Mouse (Mus musculus) adrenal gland, adult 2 months (tissue): ENCODE measurements around the gene 2900026A02Rik. TPM values are rescaled to one million over a fixed set of nuclear protein-coding genes. Genes with fewer than 3 reads are reported as not detected.
A peak's percentile ranks its signal among the peaks of the same experiment; 100 is the strongest.
"Not testable (repeated sequence)": the region's sequence is repeated elsewhere in the genome, so short reads cannot be mapped to it uniquely, and the experiment has no call there.

ENCODE experiments used
- DNase-seq: peaks from one replicate; pipeline ENCODE4 v3.0.0; 2021
- polyA plus RNA-seq: library from polyadenylated mRNA; depleted of rRNA; stranded (reverse); fragments of >200 nt; gene quantifications from 2 replicates; pipeline ENCODE4 v1.2.3, GENCODE M21; 2012
- total RNA-seq, 2 experiments: library from RNA; stranded (reverse); gene quantifications; 2 replicates each; pipeline ENCODE4 v1.2.3; 2021

The 2900026A02Rik gene
- total and polyA plus RNA-seq, 3 experiments: 11.0 to 17.8 (median 11.5) TPM

DNA sequence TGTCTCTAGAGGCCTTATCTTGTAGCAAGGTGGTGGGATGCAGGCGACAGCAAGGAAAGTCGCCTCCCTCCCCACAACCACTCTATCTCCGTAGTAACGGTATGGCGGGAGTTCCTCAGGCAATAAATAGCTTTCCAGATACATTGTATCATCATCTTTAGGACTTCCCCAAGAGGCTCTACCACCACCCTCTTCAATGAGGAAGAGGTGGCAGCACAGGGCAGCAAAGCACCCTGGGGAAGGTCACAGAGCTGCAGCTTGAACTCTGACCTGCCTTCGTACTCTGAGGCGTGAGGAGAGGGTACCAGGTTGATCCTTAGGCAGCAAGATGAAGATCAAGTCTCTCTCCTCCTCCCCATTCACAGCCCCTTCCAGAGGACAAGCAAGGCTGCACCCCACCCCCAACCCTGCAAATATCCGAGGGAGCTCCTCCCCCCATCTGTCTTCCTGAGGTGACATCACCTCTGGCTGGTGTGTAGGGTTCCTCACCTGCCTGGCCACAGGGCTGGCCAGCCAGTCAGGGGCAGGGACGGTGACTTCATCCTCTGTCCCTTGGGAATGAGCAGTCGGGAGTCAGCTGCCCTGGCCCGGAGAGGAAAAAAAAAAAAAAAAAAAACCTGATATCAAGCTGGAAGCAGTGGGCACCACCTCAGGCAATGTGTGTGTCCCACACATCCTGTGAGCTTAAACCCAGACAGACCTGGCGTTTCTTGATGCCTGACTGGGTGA is 98.5 kb downstream of the 2900026A02Rik start:
- no peak for DNase-seq

DNA sequence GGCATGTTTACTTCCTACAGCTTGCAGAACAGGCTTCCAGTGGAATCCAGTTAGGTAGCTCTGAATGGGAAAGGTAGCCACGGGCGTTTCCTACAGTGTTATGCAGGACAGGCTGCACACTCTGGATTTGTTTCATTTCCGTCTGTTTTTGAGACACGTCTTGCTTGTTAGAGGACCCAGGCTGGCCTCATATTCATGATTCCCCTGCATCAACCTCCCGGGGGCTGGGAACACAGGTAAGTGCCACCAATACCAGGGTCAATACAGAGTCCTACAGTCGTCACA is 99.5 kb downstream of the 2900026A02Rik start:
- DNase-seq: no peak

DNA sequence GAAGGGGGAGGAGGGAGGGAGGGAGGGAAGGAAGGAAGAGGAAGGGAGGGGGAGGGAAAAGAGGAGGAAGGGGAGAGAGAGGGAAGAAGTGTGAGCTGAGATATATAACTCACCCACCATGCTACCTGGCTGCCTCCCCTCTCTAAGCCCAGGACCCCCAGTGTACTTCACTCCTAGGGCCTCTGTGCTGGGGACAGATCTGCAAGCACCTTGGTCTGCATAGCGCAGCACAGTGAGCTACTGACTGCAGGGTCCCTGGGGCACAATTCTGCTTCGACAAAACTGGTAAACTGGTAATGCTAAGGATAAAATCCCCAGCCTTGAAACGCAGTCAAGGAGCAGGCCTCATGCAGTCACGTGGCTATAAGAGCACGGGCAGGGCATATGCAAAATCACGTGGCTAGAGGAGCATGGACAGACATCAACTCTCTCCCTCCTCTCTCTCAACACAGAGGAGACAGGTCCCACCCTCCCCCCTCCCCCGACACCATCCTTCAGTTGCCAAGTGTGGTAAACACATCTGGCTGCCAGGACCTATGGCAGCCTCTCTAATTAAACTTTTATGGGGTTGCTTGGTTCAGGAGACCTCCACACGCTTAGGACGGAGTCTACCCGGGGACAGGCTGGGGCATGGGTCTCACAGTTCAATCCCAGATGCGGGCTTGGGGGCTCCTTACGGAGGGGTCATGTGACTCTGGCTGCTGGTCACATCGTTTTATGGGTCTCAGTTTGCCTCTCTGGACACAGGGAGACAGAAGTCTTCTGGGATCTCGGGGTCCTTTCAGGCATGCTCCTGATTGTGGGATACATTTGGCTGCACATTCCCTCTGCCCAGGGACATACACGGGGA is 100.1 kb downstream of the 2900026A02Rik start:
- no peak for DNase-seq

DNA sequence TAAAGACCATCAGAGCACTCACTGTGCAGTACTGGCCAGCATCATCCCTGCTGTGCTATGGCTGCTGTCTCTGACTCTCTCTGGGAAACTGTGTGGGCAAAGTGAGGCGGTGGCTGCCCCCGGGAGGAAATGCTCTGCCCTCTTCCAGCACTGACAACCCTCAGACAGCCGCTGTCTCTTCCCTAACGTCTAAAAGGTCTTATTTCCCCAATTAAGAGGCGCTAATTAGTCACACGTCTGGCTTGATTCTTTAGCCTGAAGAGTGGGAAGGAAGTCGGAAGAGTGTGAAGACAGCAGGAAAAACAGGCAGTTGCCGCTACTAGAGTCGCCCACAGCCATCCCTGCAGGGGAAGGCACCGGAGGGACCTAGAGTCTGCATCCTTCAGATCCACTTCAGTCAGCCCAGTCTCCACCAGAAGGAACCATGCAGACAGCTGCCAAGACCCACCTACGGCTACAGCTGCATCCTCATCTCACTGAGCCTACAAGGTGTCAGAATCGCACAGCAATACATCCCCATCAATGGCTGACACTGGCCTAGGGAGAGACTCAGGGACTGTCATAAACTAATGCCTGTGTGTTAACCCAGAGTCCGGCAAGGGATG is 101.1 kb downstream of the 2900026A02Rik start:
- no peak for DNase-seq

DNA sequence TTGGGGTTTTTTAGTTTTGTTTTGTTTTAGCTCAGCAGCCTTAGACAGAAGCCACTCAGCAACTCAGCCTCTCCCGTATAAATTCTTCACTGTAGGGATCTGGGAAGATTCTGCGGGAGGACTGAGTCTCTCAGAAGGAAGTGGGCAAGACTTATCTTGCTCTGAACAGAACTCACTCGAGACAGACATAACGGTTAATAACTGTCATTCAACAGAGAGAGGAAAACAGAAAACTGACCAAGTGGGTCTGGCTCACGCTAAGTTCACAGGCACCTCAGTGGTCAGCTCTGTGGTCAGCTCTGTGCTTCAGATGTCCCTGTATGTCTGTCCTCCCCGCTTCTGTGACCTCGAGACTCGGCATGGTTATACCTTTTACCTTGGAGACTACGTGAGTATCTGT is 101.7 kb downstream of the 2900026A02Rik start:
- DNase-seq: no peak

DNA sequence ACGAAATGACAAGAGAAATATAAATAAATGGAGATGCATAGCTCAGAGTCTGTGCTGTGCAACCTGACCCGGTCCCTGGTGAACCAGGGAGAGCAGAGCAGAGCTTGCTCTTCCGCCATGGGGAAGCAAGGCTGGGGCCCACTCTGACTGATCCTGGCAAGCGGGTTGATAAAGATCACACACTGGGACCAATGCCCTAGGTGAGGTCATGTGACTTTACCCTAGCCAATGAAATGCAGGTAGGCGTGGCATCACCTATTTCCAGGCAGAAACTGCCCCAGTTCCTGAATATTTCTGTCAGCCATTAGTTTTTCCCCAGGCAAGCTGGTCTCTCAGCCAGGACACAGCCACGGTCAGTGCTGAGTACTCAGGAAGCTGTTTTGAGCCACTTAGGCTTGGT is 102.3 kb downstream of the 2900026A02Rik start:
- DNase-seq: no peak

DNA sequence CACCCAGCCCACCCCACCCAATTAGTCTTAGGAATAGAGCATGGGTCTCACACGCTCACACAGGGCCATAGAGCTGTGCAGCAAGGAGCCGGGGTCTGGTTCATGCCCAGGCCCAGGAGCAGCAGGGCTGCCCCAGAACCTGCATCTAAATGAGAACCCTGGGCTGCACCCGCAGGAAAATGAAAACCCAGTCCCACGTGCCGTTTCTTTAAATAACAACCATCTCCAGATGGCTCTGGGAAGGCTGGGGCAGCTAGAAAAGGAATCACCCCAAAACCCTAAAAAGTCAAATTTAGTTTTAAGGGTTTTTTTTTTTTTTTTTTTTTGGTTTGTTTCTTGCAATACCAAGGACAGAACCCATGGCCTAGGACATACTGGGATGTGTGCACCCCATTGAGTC is 103.7 kb downstream of the 2900026A02Rik start:
- no peak for DNase-seq

DNA sequence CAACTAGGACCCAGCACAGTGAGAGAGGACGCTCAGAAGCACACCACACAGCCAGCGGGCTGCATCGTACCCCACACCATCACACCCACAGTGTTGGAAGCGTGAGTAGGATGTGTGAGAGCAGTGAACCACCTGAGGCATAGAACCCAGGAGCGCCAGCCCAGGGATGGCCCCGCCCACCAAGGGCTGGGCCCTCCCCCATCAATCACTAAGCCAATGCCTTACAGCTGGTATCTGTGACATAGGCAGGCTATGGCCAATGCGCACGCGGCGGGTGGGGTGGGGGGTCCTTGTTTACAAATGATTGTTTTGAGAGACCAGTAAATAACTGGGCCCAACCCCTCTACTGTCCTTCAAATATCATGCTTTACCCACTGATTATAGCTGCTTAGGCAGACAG is 105.1 kb downstream of the 2900026A02Rik start:
- no peak for DNase-seq

DNA sequence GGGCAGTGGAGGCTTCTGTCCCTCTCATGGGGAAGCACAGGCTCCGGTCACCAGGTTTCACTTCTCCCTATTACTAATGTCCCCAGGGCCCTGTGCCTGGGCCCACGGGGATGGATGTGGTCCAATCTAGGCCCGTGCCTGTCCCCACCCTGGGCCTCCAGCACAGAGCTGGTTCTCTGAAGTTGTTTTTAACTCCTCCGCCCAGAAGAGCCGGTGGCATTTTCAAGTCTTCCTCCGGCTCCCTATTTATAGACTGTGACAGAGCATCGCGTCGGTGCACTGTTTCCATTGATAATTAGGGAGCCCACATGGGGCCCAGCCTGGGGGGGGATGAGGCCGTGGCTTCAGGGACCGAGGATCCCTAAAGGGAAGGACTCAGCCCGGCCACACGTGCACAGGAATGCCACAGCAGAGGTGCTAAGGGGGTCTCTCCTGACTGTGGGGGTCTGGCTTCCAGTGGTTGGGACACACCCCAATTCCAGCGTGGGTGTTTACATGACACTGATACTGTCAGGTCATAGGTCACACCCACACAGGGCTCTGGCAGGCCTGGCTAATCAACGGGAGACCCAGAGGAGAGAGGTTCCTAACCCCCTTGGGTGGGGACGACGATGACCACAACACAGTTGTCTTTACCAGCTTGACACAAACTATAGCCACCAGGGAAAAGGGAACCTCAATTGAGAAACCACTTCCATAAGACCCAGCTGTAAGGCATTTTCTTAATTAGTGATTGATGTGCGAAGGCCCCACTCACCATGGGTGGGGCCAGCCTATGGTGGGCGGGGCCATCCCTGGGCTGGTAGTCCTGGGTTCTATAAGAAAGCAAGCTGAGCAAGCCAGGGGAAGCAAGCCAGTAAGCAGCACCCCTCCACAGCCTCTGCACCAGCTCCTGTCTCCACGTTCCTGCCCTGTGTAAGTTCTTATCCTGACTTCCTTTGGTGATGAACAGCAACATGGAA is 106.5 kb downstream of the 2900026A02Rik start:
- DNase-seq: no peak

DNA sequence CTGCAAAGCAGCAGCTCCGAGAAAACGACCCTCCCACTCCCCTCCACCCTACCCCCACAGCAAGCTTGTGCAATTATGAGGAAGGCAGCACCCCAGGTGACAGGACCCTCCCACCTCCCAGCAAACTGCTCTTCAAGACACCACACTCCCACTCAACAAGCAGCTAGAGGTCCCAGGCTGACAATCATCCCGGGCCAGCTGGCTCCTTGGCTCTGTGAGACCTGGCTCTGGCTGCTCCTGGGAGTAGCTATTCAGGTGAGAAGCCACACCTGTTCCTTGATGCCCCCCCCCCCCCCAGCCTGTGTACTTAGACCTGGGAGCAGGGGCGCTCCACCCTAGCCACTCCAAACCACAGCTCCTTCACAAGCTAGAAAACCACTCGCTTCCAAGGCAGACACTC is 107.9 kb downstream of the 2900026A02Rik start:
- DNase-seq: no peak

DNA sequence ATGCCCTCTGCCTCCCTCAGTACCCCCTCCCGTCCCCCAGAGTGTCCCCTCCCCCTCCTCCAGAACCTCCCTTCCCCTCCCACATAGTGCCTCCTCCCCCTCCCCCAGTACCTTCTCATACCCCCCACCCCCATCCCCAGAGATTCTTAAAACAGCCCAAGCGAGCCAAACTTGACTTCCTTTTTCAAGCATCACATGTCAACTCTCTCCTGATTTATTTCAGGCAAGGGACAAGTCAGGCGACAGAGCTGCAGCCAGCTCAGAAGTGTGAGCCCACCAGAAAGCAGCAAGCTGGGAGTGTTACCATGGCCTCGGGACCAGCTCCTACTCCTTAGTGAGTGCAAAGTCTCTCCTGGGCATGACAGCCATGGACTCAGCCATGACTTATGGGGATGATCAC is 109.7 kb downstream of the 2900026A02Rik start:
- no peak for DNase-seq

DNA sequence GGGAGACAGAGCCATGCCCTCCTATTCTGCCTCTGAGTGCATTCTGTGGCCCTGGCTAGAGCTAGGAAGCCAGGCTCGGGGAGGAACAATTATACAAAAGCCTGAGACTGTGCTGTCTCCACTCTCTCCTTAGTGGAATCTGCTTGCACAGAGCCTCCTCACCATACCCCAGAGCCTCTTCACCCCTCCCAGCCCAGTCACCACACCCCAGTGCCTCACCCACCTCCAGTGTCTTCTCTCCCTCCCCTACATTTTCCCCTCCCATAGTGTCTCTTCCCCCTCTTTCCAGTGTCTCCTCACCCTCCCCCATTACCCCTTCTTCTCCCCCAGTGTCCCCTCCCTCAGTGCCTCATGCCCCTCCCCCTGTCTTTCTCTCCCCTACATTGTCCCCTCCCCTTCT is 110.1 kb downstream of the 2900026A02Rik start:
- DNase-seq: no peak

DNA sequence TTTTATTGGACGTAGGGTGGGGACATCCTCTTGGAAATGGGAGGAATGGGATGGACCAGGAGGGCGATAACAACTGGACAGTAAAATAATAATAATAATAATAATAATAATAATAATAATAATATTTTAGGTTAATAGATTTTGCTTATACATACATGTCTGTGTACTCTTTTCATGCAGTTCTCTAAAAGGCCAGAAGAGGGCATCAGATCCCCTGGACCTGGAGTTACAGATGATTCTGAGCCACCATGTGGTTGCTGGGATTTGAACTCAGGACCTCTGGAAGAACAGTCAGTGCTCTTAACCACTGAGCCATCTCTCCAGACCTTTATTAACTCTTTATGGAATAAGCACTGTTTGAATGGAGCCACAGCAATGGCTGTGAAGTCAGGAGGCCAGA is 111.4 kb downstream of the 2900026A02Rik start:
- not testable (repeated sequence) for DNase-seq

DNA sequence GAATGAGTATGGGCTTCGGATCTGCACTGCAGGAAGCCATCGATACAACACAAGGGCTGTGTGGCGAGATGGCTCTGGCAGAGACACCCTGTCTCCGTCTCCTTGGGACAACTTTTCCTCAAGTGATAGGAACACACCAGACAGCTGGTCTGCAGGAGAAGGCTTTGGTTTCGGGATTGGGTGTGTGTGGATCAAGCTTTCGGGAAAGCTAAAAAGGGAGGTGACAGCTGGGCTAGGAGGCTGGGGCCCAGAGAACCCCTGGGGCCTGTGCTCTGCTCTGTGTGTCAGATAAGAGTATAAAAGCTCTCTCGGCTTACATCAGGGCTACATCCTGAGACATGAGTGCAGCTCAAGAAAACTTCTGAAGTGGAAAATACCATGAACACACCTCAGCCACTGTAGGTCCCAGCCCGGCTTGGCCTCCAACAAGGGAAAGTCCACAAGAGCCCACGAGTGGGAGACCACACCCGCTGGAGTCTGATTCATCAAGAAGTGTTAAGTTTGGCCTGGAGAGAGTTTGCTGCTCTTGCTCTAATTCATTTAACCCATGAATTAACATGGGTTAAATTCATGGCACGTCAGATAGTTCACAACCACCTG is 112.8 kb downstream of the 2900026A02Rik start:
- DNase-seq: no peak

DNA sequence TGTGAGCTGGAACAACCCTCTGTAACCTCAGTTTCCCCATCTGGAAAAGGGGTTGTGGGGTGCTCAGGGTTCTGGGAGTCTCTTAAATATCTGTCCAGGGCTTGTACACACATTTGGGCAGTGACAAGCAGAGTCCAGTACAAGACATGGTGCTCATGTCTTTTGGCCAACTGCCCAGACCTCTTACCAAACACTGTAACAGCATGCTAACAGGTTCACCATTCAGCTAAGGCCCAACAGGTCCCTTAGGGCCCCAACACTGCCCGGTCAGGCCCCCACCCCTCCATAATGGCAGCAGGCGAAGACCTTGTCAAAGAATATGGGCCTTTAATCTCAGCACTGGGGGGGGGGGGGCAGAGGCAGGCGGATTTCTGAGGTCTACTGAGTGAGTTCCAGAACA is 113.3 kb downstream of the 2900026A02Rik start:
- peak; percentile 40 for DNase-seq

DNA sequence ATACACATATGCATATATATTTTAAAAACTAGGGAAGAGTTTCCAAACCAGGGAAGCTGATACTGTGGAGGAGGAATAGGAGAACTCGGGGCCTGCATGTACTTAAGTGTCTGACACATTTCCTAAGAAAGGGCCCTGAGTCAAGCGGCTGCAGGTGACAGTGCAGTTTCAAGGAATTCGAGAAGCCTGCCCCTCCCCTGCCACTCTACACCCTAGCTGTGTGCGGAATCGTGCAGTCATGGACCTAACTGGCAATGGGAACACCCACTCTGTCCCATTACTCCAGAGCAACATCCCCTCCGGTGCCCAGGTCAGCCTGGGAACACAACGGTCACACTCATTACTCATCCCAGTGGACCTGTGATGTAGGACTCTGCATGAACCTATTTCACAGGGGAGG is 114.4 kb downstream of the 2900026A02Rik start:
- DNase-seq: no peak

DNA sequence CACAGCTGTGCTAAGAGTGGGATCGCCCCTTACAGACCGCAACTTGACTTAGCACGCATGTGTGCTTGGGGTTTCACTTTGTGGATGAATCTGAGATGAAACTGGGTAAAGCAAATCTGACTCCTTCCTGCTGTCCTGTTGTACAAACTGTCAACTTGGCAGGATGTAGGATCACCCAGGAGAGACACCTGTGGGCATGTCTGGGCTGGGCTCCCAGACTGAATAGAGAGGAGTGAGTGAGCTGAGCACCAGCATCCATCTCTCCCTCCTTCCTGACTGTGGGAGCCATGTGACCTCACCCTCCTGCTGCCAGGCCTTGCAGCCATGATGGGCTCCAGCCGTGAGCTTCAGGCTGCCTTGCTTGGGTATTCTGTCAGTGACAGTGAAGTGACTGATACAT is 115.6 kb downstream of the 2900026A02Rik start:
- DNase-seq: no peak

DNA sequence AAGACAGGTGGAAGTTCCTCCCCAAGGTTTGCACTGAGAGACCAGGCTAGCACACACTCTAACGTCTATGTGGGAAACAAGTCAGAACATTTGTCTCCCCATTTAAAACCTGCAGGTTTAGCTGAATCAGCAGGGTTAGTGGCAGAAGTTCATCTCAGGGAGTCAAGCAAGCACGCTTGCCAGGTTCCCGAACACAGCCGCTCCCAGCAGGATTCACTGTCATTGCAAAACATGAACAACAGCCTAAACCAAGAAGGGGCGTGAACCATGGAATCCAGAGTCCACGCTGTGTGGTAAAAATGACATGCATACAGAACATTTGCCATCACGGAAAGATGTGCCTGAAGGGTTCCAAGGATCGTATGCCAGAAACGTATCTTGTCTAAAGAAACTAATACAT is 116.0 kb downstream of the 2900026A02Rik start:
- no peak for DNase-seq

DNA sequence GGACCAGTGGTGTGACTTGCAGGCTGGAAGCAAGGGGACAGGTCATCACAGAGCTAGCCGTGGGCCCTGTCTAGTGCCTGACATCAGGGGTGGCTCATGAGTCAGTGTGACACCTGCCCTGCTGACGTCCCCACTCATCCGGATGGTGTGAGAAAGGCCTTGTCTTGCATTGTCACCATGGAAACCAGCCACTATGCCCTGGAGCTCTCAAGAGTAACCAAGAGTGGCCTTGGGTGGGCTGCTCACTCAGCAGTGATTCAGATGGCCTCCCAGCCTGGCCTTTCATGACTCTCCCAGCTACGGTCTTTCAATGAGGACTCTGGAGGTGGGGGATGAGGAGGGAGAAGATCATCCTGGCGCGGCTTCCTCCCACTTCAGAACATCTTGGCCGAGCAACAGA is 118.6 kb downstream of the 2900026A02Rik start:
- DNase-seq: peak; percentile 89

DNA sequence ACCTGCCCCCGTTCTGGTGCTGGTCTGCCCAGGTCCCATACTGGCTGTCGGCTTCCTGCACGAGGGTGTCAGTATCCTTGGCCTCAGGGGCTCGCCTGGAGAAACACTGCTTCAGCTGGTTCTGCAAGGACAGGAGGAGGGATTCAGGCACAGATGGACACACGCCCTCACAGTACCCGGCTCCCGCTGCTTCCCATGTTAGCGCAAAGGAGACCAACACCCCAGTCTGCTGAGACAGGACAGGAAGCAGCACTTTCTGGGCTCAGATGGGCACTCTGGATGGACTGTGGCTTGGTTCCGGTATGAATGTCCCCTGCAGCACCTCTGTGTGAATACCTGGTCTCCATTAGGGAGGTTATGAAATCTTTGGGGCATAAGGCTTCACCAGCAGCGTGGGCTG is 119.6 kb downstream of the 2900026A02Rik start:
- DNase-seq: no peak

DNA sequence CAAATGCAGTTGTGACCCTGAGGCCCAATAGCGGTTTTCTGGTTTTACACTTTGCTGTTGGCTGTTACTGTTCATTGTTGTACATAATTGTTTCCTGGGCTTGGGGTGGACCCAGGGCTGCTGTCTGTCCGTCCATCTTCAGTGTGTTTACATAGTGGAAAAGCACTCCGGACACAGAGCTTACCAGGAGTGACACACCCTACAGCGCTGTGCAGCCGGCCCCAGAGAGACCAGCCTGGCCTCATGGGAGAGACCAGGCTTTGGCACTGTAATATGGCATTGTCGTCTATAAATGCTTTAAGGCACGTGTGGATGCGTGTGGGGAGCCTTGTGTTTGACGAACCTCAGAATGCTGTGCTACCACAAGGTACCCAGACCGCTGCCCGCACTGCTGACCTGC is 120.6 kb downstream of the 2900026A02Rik start:
- DNase-seq: no peak

DNA sequence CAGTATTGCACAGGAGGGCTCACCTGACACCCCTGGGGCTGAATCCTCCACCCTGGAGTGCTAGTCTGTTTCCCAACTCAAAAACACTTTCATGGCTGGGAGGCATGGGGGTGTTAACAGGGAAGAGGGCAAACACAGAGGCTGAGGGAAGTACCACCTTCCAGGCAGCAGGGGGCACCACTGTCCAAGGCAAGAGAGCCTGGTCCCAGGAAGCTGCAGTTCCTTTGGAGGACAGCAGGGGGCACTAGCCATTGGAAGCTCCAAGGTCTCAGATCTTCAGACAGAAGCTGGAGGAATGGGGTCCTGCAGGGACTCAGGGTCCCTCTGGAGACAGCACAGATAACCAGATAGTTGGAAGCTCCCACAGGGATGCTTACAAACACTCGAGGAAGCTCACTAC is 121.5 kb downstream of the 2900026A02Rik start:
- DNase-seq: peak; percentile 84
